Mouse (Mus musculus) neural tube, embryonic 13.5 days (tissue): ENCODE data around the gene Hoxd13. TPM values are rescaled to one million over a fixed set of nuclear protein-coding genes. Genes with fewer than 3 reads are reported as not detected.

Source experiments
- ATAC-seq: fragments of 200-750 bp; cut with Nextera tagmentation; 2 replicates; pipeline ENCODE4 v1.8.0; 2017; ENCODE audit warnings: low read depth, mild to moderate bottlenecking, moderate TSS enrichment, moderate library complexity
- H3K27ac ChIP-seq: fragments of 300-500 bp; sonication (generic); replicated peaks from 2 replicates; pipeline ENCODE4 v1.5.1; 2015; ENCODE audit warnings: moderate library complexity, mild to moderate bottlenecking, inconsistent platforms
- H3K27me3 ChIP-seq: fragments of 300-500 bp; sonication (generic); 2 replicates; pipeline ENCODE4 v1.6.1; 2015; ENCODE audit warnings: mild to moderate bottlenecking, inconsistent platforms
- H3K36me3 ChIP-seq: fragments of 300-500 bp; sonication (generic); 2 replicates; pipeline ENCODE4 v1.6.1; 2015; ENCODE audit warnings: mild to moderate bottlenecking, inconsistent platforms
- H3K4me1 ChIP-seq: fragments of 300-500 bp; sonication (generic); replicated peaks from 2 replicates; pipeline ENCODE4 v1.6.1; 2015; ENCODE audit warnings: inconsistent platforms
- H3K4me2 ChIP-seq: fragments of 300-500 bp; sonication (generic); 2 replicates; pipeline ENCODE4 v1.6.1; 2015; ENCODE audit warnings: inconsistent platforms, mild to moderate bottlenecking, moderate library complexity
- H3K4me3 ChIP-seq: fragments of 300-500 bp; sonication (generic); 2 replicates; pipeline ENCODE4 v1.5.1; 2015; ENCODE audit warnings: mild to moderate bottlenecking, inconsistent platforms
- H3K9ac ChIP-seq: fragments of 300-500 bp; sonication (generic); 2 replicates; pipeline ENCODE4 v1.6.1; 2015; ENCODE audit warnings: moderate library complexity, mild to moderate bottlenecking, inconsistent platforms
- H3K9me3 ChIP-seq: fragments of 300-500 bp; sonication (generic); 2 replicates; pipeline ENCODE4 v1.6.1; 2016; ENCODE audit warnings: inconsistent platforms
- WGBS: fragments of 180-500 bp; shearing (Covaris S2); methylation state at CpG from one replicate; pipeline ENCODE4 v1.1.7; 2015; 5-methylcytosine and 5-hydroxymethylcytosine counted together
- polyA plus RNA-seq: library from polyadenylated mRNA; unstranded; fragments of >200 nt; fragmentation: Nextera tagmentation; extraction: Ambion mirVana; gene quantifications from 2 replicates; pipeline ENCODE4 v1.2.1, GENCODE M21; 2015

Gene Hoxd13
- 0.10 and 0.19 TPM in 2 replicates for polyA plus RNA-seq

- H3K4me2 ChIP-seq, result peak within 1 kb of the TSS; percentile 50
- no peak for ATAC-seq
- WGBS, result 1% methylated on average over 36 of the region's 51 CpGs
- peak within 1 kb of the TSS; percentile 33 for H3K4me3 ChIP-seq
- no peaks in the 10 kb centered on the region for H3K9me3 ChIP-seq
- peaks cover 99% of the 10 kb centered on the region for H3K27me3 ChIP-seq
- H3K9ac ChIP-seq, result 0 out of 2 replicates have a peak within 1 kb of the TSS, but pooled peaks have one; percentile 38
- H3K27ac ChIP-seq, result no peak within 1 kb of the TSS
- H3K4me1 ChIP-seq, result peaks cover 18% of the 10 kb centered on the region
- no peaks in the 10 kb centered on the region for H3K36me3 ChIP-seq
Observed at GRCm38 (mm10) chr2:74667842-74668357, at the start of gene Hoxd13. TSS of gene Hoxd13 (plus strand) at chr2:74668310.

GRCm38 (mm10) chr2:74619676-74620246 is 48.3 kb upstream of the Hoxd13 start:
- WGBS, result 87% methylated on average over 3 of the region's 3 CpGs
- no peak overlapping the region for H3K9ac ChIP-seq
- H3K4me1 ChIP-seq, result no peaks in the 10 kb centered on the region
- H3K4me3 ChIP-seq, result no peak overlapping the region
- no peaks in the 10 kb centered on the region for H3K9me3 ChIP-seq
- no peaks in the 10 kb centered on the region for H3K36me3 ChIP-seq
- no peaks in the 10 kb centered on the region for H3K27me3 ChIP-seq
- no peak overlapping the region for H3K4me2 ChIP-seq
- ATAC-seq, result no peak
- no peak overlapping the region for H3K27ac ChIP-seq

- Histone ChIP-seq H3K27me3 (no peaks in the 10 kb centered on the region), H3K27ac (no peak overlapping the region), H3K4me2 (no peak overlapping the region), H3K9me3 (no peaks in the 10 kb centered on the region), H3K4me1 (no peaks in the 10 kb centered on the region), H3K36me3 (no peaks in the 10 kb centered on the region), H3K9ac (no peak overlapping the region), H3K4me3 (no peak overlapping the region)
- WGBS, result 86% methylated on average over 10 of the region's 10 CpGs
- no peak for ATAC-seq
Observed at GRCm38 (mm10) chr2:74620368-74620767, 47.7 kb upstream of the Hoxd13 start.

- H3K4me3 ChIP-seq, result no peak overlapping the region
- no peak overlapping the region for H3K27ac ChIP-seq
- H3K27me3 ChIP-seq, result no peaks in the 10 kb centered on the region
- 72% methylated on average over 4 of the region's 4 CpGs for WGBS
- H3K4me2 ChIP-seq, result no peak overlapping the region
- no peaks in the 10 kb centered on the region for H3K36me3 ChIP-seq
- no peak overlapping the region for H3K9ac ChIP-seq
- no peak for ATAC-seq
- H3K4me1 ChIP-seq, result no peaks in the 10 kb centered on the region
- peaks cover 4% of the 10 kb centered on the region; the same call in 1 of the 2 replicates for H3K9me3 ChIP-seq
Observed at GRCm38 (mm10) chr2:74635412-74635811, 32.7 kb upstream of the Hoxd13 start.

- 48% methylated on average over 5 of the region's 5 CpGs for WGBS
- Histone ChIP-seq H3K27me3 (peaks cover 44% of the 10 kb centered on the region), H3K4me1 (no peaks in the 10 kb centered on the region)
Observed at GRCm38 (mm10) chr2:74642431-74642830, 25.7 kb upstream of the Hoxd13 start.

GRCm38 (mm10) chr2:74645631-74646030 is 22.5 kb upstream of the Hoxd13 start:
- H3K4me3 ChIP-seq, result no peak overlapping the region
- 74% methylated on average over 3 of the region's 3 CpGs for WGBS
- H3K9me3 ChIP-seq, result no peaks in the 10 kb centered on the region
- H3K27ac ChIP-seq, result no peak overlapping the region
- H3K9ac ChIP-seq, result no peak overlapping the region
- no peak for ATAC-seq
- H3K4me2 ChIP-seq, result no peak overlapping the region
- no peaks in the 10 kb centered on the region for H3K36me3 ChIP-seq
- H3K4me1 ChIP-seq, result no peaks in the 10 kb centered on the region; the same call in 1 of the 2 replicates
- H3K27me3 ChIP-seq, result peaks cover 76% of the 10 kb centered on the region

More at GRCm38 (mm10) chr2:74642431-74642830, 25.7 kb upstream of the Hoxd13 start:
- no peak overlapping the region for H3K27ac ChIP-seq
- H3K4me3 ChIP-seq, result no peak overlapping the region
- H3K9me3 ChIP-seq, result no peaks in the 10 kb centered on the region
- H3K4me2 ChIP-seq, result no peak overlapping the region
- H3K36me3 ChIP-seq, result no peaks in the 10 kb centered on the region
- ATAC-seq, result no peak
- H3K9ac ChIP-seq, result no peak overlapping the region

- Histone ChIP-seq H3K36me3 (no peaks in the 10 kb centered on the region), H3K9ac (no peak overlapping the region), H3K9me3 (no peaks in the 10 kb centered on the region), H3K4me2 (no peak overlapping the region), H3K27me3 (peaks cover 91% of the 10 kb centered on the region), H3K4me3 (no peak overlapping the region), H3K4me1 (no peaks in the 10 kb centered on the region; the same call in 1 of the 2 replicates), H3K27ac (no peak overlapping the region)
- WGBS, result 16% methylated on average over 7 of the region's 7 CpGs
- ATAC-seq, result no peak
Observed at GRCm38 (mm10) chr2:74647082-74647864, 20.8 kb upstream of the Hoxd13 start.

- peaks cover 15% of the 10 kb centered on the region for H3K4me1 ChIP-seq
- no peaks in the 10 kb centered on the region for H3K9me3 ChIP-seq
- 34% methylated on average over 2 of the region's 2 CpGs for whole genome bisulfite sequencing
- no peak overlapping the region for H3K4me2 ChIP-seq
- no peak overlapping the region for H3K27ac ChIP-seq
- no peak overlapping the region for H3K4me3 ChIP-seq
- H3K9ac ChIP-seq, result no peak overlapping the region
- no peak for ATAC-seq
- H3K36me3 ChIP-seq, result no peaks in the 10 kb centered on the region
- H3K27me3 ChIP-seq, result peaks cover 89% of the 10 kb centered on the region
Observed at GRCm38 (mm10) chr2:74652996-74653340, 15.1 kb upstream of the Hoxd13 start.

- Histone ChIP-seq H3K9me3 (no peaks in the 10 kb centered on the region), H3K9ac (no peak overlapping the region), H3K36me3 (no peaks in the 10 kb centered on the region), H3K27me3 (peaks cover 89% of the 10 kb centered on the region), H3K4me2 (no peak overlapping the region), H3K4me3 (no peak overlapping the region), H3K4me1 (peaks cover 15% of the 10 kb centered on the region), H3K27ac (no peak overlapping the region)
- 12% methylated on average over 17 of the region's 17 CpGs for WGBS
- ATAC-seq, result no peak
Observed at GRCm38 (mm10) chr2:74653781-74654535, 14.2 kb upstream of the Hoxd13 start.

- Histone ChIP-seq H3K4me2 (no peak overlapping the region), H3K4me1 (peaks cover 15% of the 10 kb centered on the region), H3K4me3 (no peak overlapping the region), H3K27me3 (peaks cover 89% of the 10 kb centered on the region), H3K9me3 (no peaks in the 10 kb centered on the region), H3K27ac (no peak overlapping the region), H3K9ac (no peak overlapping the region), H3K36me3 (no peaks in the 10 kb centered on the region)
- ATAC-seq, result 0 out of 2 replicates have a peak, but pooled peaks have one; percentile 15
- 4% methylated on average over 20 of the region's 20 CpGs for WGBS
Observed at GRCm38 (mm10) chr2:74654743-74655419, 13.2 kb upstream of the Hoxd13 start.

GRCm38 (mm10) chr2:74655420-74655781 is 12.7 kb upstream of the Hoxd13 start:
- 0 out of 2 replicates have a peak overlapping the region, but pooled peaks have one; percentile 50 for H3K9ac ChIP-seq
- no peak overlapping the region for H3K27ac ChIP-seq
- H3K4me3 ChIP-seq, result peak overlapping the region; percentile 35
- peaks cover 15% of the 10 kb centered on the region for H3K4me1 ChIP-seq
- peaks cover 89% of the 10 kb centered on the region for H3K27me3 ChIP-seq
- no peaks in the 10 kb centered on the region for H3K9me3 ChIP-seq
- ATAC-seq, result 0 out of 2 replicates have a peak, but pooled peaks have one; percentile 19
- peak overlapping the region; percentile 55 for H3K4me2 ChIP-seq
- no peaks in the 10 kb centered on the region for H3K36me3 ChIP-seq
- under 1% methylated on average over 34 of the region's 47 CpGs for WGBS
